Mouse (Mus musculus) layer of hippocampus, adult 8-10 months (tissue): Measurements from ENCODE around the gene Cfap43. TPM values are rescaled to one million over a fixed set of nuclear protein-coding genes. Genes with fewer than 3 reads are reported as not detected.

Source experiments
- DNase-seq, 2 experiments: peaks; one replicate each; pipeline ENCODE4 v3.0.0; 2022; ENCODE audit warnings: low spot score in 2 of 2
- microRNA-seq, 2 experiments: library from miRNA; unstranded; fragments of <30 nt; microRNA quantifications; one replicate each; pipeline ENCODE4 v1.2.0; 2022
- total RNA-seq, 4 experiments: library from RNA; stranded (reverse); gene quantifications; 2 replicates each; pipeline ENCODE4 v1.2.4; 2022

Cfap43 gene
- total RNA-seq, 4 experiments from 2014 or later = 0.77 to 2.8 (median 1.7) TPM

DNA sequence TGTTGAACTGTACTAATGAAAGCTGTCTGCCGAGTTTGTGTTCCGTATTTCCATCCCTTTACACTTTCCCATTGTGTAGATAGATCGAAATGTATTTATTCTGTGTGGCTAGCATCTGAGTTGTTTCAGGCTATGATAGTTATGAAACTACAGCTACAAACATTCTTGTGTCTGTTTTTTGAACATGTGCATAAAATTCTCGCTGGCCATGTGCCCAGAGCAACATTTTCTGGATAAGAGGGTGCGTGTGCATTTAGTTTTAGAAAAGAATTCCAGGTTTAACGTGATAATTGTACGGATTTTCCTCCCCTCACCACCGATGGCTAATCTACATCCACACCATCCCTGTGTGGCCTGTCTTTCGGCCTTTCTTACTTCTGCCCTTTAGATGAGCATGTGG lies 205.6 kb downstream of the Cfap43 start:
- peak in 1 of 2 experiments; percentile 21 for DNase-seq

DNA sequence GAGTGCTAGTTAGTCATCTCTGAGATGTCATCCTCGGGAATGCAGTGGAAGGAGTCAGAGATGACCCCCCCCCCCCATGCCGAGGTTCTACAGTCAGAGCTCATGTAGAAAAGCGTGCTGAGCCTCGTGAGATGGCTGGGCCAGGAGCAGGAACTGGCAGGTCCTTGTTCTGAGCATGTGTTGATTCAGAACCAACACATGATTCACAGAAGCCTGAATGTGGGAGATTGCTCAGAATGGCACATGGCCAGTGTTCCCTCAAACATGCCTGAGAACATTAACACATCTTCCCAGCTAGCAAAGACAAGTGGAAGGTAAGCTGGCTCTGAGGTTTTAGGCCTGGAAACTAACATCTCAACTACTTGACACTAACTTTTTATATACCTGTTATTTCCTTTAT lies 208.7 kb downstream of the Cfap43 start:
- DNase-seq = peak; percentile 18 to 46

DNA sequence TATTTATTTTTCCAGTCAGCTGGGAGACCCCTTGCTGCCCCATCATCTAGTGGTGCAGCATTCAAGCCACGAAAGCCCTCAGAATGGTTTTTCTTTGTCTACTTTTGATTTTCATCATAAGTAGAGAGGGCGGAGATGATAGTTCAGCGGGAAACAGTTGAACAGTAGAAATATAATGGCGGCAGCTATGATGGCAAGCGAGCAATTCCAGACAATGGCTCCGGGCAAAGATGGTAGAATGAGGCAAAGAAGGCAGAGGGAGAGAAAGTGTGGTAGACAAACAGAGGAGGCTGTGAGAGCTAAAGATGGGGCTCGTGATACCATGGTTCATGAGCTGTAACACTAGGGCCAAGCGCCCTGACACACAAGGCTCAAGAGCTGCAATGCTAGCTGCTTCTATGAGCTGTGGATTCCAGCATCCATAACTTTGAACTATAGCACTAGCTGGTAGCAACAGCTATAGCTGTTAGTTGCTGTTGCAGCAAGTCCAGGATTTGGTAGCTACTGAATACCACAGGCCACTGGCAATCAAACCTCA lies 213.2 kb downstream of the Cfap43 start:
- no peak for DNase-seq

DNA sequence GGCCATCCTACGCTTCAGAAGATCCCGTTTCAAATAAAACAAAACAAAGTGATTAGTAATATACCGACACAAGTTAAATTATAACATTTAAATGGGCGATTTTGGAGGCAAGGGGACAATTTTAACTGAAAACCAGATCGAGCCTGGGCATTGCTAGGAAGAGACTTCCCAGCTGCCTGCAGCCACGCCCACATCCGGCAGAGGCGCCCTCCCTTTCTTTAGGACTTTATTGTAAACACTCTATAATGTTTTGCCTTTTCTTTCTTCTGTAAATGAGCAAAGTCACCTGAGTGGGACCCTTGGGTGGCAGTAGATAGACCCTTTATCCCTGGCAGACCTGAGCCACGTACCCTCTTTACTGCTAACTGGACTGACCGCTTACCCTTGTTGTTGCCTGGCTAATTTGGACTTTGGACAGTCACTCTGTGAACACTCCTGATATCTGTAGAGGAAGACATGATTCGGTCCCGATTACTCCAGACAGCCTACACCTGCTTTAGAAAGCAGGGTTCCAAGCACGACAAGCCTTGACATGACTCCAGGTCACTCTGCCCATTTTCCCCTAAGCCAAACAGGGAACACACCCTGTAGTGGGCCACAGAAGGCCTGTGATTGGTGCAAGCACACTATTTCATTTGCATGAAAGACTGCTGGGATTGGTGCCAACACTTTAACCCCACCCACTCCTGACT lies 213.9 kb downstream of the Cfap43 start:
- no peak for DNase-seq

DNA sequence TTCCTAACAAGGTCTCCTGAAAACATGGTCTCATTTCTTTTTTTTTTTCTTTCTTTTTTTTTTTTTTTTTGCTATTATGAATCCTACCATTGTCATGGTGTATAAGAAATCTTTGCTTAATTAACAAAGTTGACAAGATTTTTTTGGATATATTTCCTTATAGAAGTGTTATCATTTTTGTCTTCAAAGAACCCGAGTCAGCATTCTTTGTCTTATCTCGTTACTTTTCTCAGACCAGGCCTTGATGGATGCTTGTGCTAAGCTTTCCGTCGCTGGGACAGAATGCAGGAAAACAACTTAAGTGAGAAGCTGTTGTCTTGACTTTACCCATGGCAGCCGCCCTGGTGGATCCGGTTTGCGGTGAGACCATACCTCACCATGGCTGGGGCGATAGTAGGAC lies 218.6 kb downstream of the Cfap43 start:
- DNase-seq = no peak

DNA sequence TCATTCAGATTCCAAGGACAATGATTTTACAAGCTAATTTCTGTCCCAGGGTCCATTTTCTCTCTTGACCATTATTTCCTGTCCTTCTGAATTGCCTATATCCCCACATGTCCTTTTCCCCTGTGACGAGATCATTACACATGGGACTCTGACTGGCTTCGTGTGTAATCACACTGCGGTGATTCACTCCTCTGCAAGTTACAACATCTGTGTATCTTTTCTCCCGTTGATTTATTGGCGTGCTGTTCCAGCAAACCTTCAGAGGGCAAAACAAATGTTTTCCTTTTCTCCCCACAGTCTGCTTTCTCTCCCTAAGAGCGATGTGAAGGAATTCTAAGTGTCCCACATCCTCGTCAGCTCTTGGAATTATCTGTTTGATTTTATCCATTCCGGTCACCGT lies 219.3 kb downstream of the Cfap43 start:
- no peak for DNase-seq

DNA sequence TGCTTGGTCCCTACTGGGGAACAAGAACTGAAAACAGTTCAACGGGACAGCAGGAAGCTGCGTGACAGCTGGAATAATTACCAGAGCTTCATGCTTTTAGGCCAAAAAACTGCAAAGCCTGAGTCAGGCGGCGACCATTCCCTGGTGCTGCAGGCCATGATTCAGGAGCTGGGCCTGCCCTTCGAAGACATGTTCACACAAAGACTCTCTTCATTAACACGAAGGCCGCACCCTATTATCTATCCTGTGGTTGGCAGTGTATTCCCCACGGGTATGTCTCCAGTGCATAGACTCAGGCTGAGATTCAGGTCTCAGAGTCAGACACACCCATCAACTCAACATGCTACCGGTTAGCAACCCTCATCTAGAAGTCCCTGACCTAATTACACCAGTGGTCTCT lies 220.8 kb downstream of the Cfap43 start:
- DNase-seq = no peak

DNA sequence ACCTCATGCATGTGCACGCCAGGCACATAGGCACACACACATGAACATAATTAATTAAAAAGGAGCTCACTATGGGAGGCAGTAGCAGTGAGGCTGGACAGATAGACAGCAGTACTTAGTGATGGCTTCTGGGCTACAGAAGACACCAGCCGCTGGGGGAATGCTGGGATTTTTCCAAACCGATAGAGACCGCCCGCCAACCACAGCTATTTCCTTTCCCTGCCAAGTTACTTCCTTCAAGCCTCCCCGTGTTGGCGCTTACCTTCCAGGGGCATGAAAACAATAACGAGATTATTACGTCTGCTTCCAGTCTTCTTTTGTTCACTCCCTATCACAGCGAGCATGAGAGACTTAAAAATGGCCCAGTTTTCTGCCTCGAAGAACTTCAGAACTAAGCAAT lies 222.0 kb downstream of the Cfap43 start:
- no peak for DNase-seq

DNA sequence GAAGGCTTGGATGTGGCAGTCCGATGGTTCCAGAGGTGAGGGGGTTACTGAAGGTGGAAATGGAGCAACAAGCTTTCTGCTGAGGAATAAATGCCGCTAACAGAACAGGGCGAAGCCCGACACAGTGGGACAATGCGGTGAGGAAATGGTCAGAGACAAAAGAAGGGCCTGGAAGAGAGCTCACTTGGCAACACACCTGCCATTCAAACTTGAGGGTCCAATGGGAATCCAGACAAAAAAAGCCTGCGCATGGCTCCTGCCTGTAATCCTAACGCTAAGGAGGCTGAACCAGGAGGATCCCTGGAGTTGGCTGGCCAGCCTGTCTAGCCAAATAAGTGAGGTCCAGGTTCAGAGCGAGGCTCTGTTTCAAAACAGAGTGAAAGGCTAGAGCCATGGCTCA lies 222.7 kb downstream of the Cfap43 start:
- no peak for DNase-seq

DNA sequence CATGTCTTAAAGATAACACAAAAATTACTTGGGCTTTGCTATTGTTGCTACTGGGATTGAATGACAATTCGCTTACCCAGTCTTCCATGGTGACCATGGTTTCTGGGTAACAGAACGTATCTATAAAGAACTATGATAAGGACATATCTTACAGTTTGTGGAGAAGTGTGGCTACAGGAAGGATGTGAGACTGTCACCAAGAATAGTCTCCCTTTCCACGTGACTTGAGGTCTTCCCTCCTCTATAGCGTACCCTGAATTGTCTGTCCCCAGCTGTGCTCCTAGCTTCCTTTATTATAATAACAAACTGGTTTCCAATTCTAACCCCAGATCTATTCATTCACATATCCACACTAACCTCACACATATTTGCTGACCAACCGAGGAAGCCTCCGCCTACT lies 223.4 kb downstream of the Cfap43 start:
- DNase-seq = no peak

DNA sequence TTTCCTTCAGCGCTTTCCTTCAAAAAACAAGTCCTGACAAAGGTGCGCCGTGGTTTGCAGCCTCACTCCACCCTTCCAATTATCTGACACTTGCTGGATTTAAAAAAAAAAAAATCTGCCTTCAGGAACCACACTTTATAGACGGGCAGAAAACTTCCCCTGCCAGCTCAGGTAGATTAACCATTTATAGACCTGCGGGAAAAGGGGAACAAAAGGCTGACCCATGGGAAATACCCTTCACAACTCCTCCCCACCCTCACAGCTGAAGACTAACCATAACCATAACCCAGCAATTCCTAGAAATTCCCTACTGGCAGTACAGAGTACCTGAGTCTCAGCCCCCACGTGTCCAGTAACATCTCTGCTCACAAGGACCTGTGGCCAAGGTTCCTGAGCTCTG lies 227.1 kb downstream of the Cfap43 start, which contains the start of gene Col17a1:
TSS of gene Col17a1 (minus strand) at position 101 of the 400 bp plus-strand sequence.
- DNase-seq = no peak

DNA sequence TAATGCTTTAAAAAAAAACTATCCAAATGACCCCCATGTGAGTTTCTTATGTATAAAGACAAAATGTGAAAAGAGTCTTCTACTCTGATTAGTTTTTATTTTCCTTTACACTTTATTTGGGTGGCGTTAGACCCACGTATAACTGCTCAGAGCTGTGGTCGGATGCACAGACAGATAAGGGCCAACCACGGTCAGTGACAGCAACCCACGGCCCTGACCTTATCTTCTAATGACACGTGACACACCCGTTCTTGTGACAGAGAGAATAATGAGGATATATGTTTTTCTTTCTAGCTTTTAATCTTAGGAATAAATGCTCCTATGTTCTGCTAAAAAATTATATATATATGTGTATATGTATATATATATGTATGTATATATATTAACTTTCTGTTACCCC lies 229.5 kb downstream of the Cfap43 start:
- DNase-seq = no peak

Small RNA genes within 50 kb of the gene (microRNA-seq; reads per million reads assigned to microRNA genes)
- 0 reads per million in 2 experiments for gene Gm22240
- 0 reads per million in 2 experiments for gene Mir8090

Other genes with a start within 250 kb of the Cfap43 start
- under 1 TPM in 1 of 4 experiments, not detected in 3; 0.17 TPM for gene Col17a1, start 227.2 kb downstream of the Cfap43 start, total RNA-seq
- gene Sfr1, start 187.6 kb downstream of the Cfap43 start, total RNA-seq = 100 to 1,000 TPM in 1 of 4 experiments, 10 to 100 TPM in 3; 89.0 to 103 (median 98.2) TPM
- gene Gsto1, start 64.3 kb downstream of the Cfap43 start, total RNA-seq = 10 to 100 TPM; 49.8 to 60.2 (median 56.1) TPM
- gene Gsto2, start 53.8 kb downstream of the Cfap43 start, total RNA-seq = 1 to 10 TPM; 2.2 to 4.1 (median 2.9) TPM
- gene Itprip, start within 50 bp of the Cfap43 start, total RNA-seq = 1 to 10 TPM; 1.3 to 2.6 (median 1.8) TPM
- gene Cfap58, start 18.4 kb upstream of the Cfap43 start, total RNA-seq = under 1 TPM; 0.22 to 0.61 (median 0.51) TPM